13 mouse cellular contexts compared by ENCODE assay signal in the genomic region with DNA sequence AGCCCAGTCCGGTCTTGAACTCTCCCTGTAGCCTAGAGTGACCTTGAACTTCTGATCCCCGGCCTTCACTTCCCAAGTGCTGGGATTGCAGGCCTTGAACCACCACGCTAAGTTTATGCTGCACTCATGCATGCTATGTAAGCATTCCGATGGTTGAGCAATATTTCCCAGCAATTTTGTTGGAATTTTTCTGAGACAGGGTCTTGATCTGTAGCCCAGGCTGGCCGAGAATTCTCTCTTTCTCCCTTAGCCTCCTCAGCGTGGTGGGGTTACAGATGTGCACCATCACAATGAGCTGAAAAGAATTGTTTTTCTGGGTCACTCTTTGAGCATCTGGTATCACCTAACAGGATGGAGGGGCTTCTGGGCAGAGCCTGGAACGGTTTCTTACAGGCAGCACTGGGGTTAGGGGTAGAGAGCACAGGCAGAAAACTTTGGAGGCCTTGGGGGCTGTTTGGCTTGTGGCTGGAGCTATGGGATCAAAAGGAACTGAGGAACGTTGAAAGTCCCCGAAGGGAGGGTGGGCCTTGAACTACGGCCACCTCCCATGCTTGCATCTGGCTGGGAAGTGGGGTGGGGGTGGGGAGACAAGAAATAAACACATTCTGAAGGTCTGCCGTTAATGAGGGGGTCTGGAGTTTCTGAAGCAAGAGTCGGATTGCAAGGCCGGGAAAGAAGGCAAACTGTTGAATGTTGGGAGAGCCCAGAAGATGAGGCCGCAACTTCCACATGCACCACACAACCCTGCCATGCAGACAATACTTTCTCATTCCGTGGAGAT. TPM values are rescaled to one million over a fixed set of nuclear protein-coding genes. Genes with fewer than 3 reads are reported as not detected.
DNase-seq lines count a peak whose midpoint lies in the region; ATAC-seq and TF ChIP-seq lines count a peak whose summit lies in the region.
"Had no signal": no experiment of that assay in that cellular context is flagged by ENCODE, and none has a peak within 500 bp of the region (broad histone marks: within the 10 kb centered on the region; RNA-seq: fewer than 3 reads in every experiment).

No protein-coding gene starts in this region.

- H3K27ac ChIP-seq in kidney, embryonic 14.5 days (ENCODE audit: low read depth, low read length), result peak overlapping the region; percentile 89
- no peak overlapping the region for H3K27ac ChIP-seq in kidney, adult 2 months (ENCODE audit: insufficient read depth, low read depth, low read length)
- H3K27ac ChIP-seq: hindbrain, embryonic 13.5 days; macrophage; neural tube, embryonic 12.5 days had no signal

- TF ChIP-seq POLR2A in kidney, adult 2 months (IDR thresholded peaks at IDR 0.05; ENCODE audit: low read depth, low read length), result no peak

- no peaks in the 10 kb centered on the region for H3K36me3 ChIP-seq in kidney, embryonic 14.5 days (ENCODE audit: control insufficient read depth, insufficient read depth, low read length)
- no peaks in the 10 kb centered on the region for H3K36me3 ChIP-seq in kidney, adult 2 months (ENCODE audit: control insufficient read depth, insufficient read depth, low read length)
- H3K36me3 ChIP-seq: hindbrain, embryonic 13.5 days; neural tube, embryonic 12.5 days had no signal

- ATAC-seq in kidney, embryonic 14.5 days (ENCODE audit: low FRiP score, low TSS enrichment), result 0 out of 2 replicates have a peak, but pooled peaks have one; percentile 7

- no peak overlapping the region for H3K4me3 ChIP-seq in kidney, embryonic 14.5 days (ENCODE audit: low read length)
- H3K4me3 ChIP-seq in kidney, adult 2 months (ENCODE audit: insufficient read depth, low read depth, low read length), result no peak overlapping the region
- H3K4me3 ChIP-seq: hindbrain, embryonic 13.5 days; neural tube, embryonic 12.5 days had no signal

- no peaks in the 10 kb centered on the region for H3K27me3 ChIP-seq in kidney, embryonic 14.5 days (ENCODE audit: control insufficient read depth, insufficient read depth, low read length)
- H3K27me3 ChIP-seq in kidney, adult 2 months (replicated peaks; ENCODE audit: control insufficient read depth, insufficient read depth, low read length), result no peaks in the 10 kb centered on the region
- H3K27me3 ChIP-seq: hindbrain, embryonic 13.5 days; neural tube, embryonic 12.5 days had no signal

- H3K4me2 ChIP-seq in kidney, embryonic 14.5 days (replicated peaks; ENCODE audit: low read depth, low read length), result no peak overlapping the region
- H3K4me2 ChIP-seq: hindbrain, embryonic 13.5 days; neural tube, embryonic 12.5 days had no signal

- no peak overlapping the region for H3K9ac ChIP-seq in kidney, embryonic 14.5 days (ENCODE audit: low read depth, low read length)
- H3K9ac ChIP-seq: hindbrain, embryonic 13.5 days; neural tube, embryonic 12.5 days had no signal

- H3K9me3 ChIP-seq in kidney, embryonic 14.5 days (ENCODE audit: control insufficient read depth, low read length), result no peaks in the 10 kb centered on the region
- H3K9me3 ChIP-seq: hindbrain, embryonic 13.5 days; neural tube, embryonic 12.5 days had no signal

- peaks cover 26% of the 10 kb centered on the region for H3K4me1 ChIP-seq in kidney, embryonic 14.5 days (ENCODE audit: control insufficient read depth, insufficient read depth, low read length)
- H3K4me1 ChIP-seq in kidney, adult 2 months (ENCODE audit: control insufficient read depth, insufficient read depth, low read length), result no peaks in the 10 kb centered on the region

- TF ChIP-seq CTCF in kidney, adult 2 months (conservative IDR thresholded peaks at IDR 0.05; ENCODE audit: insufficient read depth, insufficient read length, low read depth, low read length), result no peak

- WGBS in kidney, embryonic 14.5 days, result 35% methylated on average over 15 of the region's 15 CpGs
- WGBS in kidney, adult 2 months, result 67% methylated on average over 15 of the region's 15 CpGs

- DNase-seq in kidney, adult 2 months, result no peak
- peak; percentile 14 for DNase-seq in thymus, postnatal 25 days
- no peak for DNase-seq in thymus, postnatal 10 days (ENCODE audit: low spot score in 2 of 2)
- peak; percentile 15 for DNase-seq in heart, postnatal 4 days
- DNase-seq in urinary bladder, adult 2 months (ENCODE audit: low spot score), result no peak
- no peak for DNase-seq in layer of hippocampus, adult 8-10 months (ENCODE audit: low spot score in 2 of 2)
- DNase-seq: adrenal gland, adult 8-10 months; cerebellum, adult 8-10 months; right cerebral cortex, postnatal 14 days had no signal

RNA-seq across cellular contexts. Expression of a gene that starts 20.4 kb away (rescaled TPM):
- polyA plus RNA-seq in kidney, embryonic 14.5 days (2014; fragmentation: Nextera tagmentation; extraction: Ambion mirVana), result 0.13 TPM in 1 of 2 replicates, not detected in the other
- 1.1 and 11.2 TPM in 2 replicates for polyA plus RNA-seq in kidney, adult 2 months (2012; rRNA removed)
- total RNA-seq in heart, postnatal 4 days (2021), result under 1 TPM; 0.56 to 0.67 TPM
- 1.0 and 1.3 TPM in 2 replicates for polyA plus RNA-seq in urinary bladder, adult 2 months (2012; rRNA removed)
- total RNA-seq in layer of hippocampus, adult 8-10 months (2022), result not detected
- polyA plus RNA-seq: hindbrain, embryonic 13.5 days had no signal

RNA-seq across cellular contexts. Expression of a gene that starts 45.4 kb away (rescaled TPM):
- 0.11 and 0.20 TPM in 2 replicates for polyA plus RNA-seq in kidney, embryonic 14.5 days (2014; fragmentation: Nextera tagmentation; extraction: Ambion mirVana)
- 0.86 and 1.8 TPM in 2 replicates for polyA plus RNA-seq in kidney, adult 2 months (2012; rRNA removed)
- under 1 TPM in 1 of 2 experiments, not detected in 1; 0.14 TPM for total RNA-seq in heart, postnatal 4 days (2021)
- 26.0 and 28.6 TPM in 2 replicates for polyA plus RNA-seq in urinary bladder, adult 2 months (2012; rRNA removed)
- under 1 TPM in 2 of 4 experiments, not detected in 2; 0.27 TPM for total RNA-seq in layer of hippocampus, adult 8-10 months (2022)

Comparison
In these comparisons a context has a peak if more than half of its experiments do, and no peak if none do; other contexts are left out.
1. DNase-seq: peak in thymus, postnatal 25 days (single experiment) and heart, postnatal 4 days (single experiment); none in kidney, adult 2 months (single experiment), thymus, postnatal 10 days (0 of 2), urinary bladder, adult 2 months (single experiment) and layer of hippocampus, adult 8-10 months (0 of 2).